ENCODE assay signal across 26 mouse cellular contexts in the genomic region with DNA sequence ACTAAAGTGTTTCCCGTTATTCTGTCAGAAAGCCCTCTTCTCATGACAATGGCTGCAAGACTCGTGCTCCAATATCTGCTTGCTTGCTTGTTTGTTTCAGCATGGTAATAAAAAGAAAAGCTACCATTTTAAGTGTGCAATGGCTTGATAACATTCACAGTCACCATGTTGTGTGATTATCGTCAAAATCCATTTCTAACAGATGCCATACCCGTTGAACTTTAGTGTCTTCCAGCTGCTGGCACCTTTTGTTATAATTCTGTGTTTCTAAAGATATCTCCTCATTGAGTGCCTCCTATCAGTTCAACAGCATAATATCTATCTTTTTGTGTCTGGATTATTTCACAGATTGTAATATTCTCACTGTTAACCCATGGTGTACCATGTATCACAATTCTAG. TPM values are rescaled to one million over a fixed set of nuclear protein-coding genes. Genes with fewer than 3 reads are reported as not detected.
DNase-seq lines count a peak whose midpoint lies in the region; ATAC-seq and TF ChIP-seq lines count a peak whose summit lies in the region.
"Had no signal": no experiment of that assay in that cellular context is flagged by ENCODE, and none has a peak within 500 bp of the region (broad histone marks: within the 10 kb centered on the region; RNA-seq: fewer than 3 reads in every experiment).

No protein-coding gene starts in this region.

- peaks cover 8 to 15% of the 10 kb centered on the region in 2 experiments for H3K4me1 ChIP-seq in liver, embryonic 14.5 days (replicated peaks; ENCODE audit: control insufficient read depth in 2 of 2, insufficient read depth in 2 of 2, low read length in 1 of 2)
- peaks cover 11% of the 10 kb centered on the region for H3K4me1 ChIP-seq in liver, embryonic 11.5 days (replicated peaks; ENCODE audit: control insufficient read depth, insufficient read depth, low read length)
- H3K4me1 ChIP-seq in MEL (ENCODE audit: control insufficient read depth in 1 of 2, insufficient read depth in 2 of 2, low read length in 2 of 2): peaks cover 18 to 20% of the 10 kb centered on the region in 2 experiments
- H3K4me1 ChIP-seq in neural tube, embryonic 15.5 days: no peaks in the 10 kb centered on the region
- H3K4me1 ChIP-seq: forebrain, embryonic 10.5 days; forebrain, embryonic 12.5 days had no signal

- TF ChIP-seq EP300 in liver, embryonic 14.5 days (IDR thresholded peaks at IDR 0.05; ENCODE audit: low read depth): peak; percentile 69
- peak; percentile 41 to 71; a peak in 3 of 4 replicates for TF ChIP-seq EP300 in MEL (IDR thresholded peaks at IDR 0.05; ENCODE audit: low read depth in 1 of 2, low read length in 2 of 2)

- H3K27ac ChIP-seq in liver, embryonic 14.5 days: no peak overlapping the region
- no peak overlapping the region for H3K27ac ChIP-seq in liver, embryonic 11.5 days (ENCODE audit: low read depth, low read length)
- no peak overlapping the region for H3K27ac ChIP-seq in MEL (ENCODE audit: control insufficient read depth, low read depth, low read length)
- H3K27ac ChIP-seq in neural tube, embryonic 15.5 days (replicated peaks): no peak overlapping the region
- H3K27ac ChIP-seq: embryonic facial prominence, embryonic 13.5 days; embryonic facial prominence, embryonic 15.5 days; forebrain, embryonic 10.5 days; forebrain, embryonic 12.5 days had no signal

- H3K79me2 ChIP-seq in MEL (ENCODE audit: control insufficient read depth, insufficient read depth, low read length, poor library complexity): no peaks in the 10 kb centered on the region

- H3K9ac ChIP-seq in liver, embryonic 14.5 days (replicated peaks): no peak overlapping the region
- no peak overlapping the region for H3K9ac ChIP-seq in liver, embryonic 11.5 days (ENCODE audit: low read depth, low read length)
- H3K9ac ChIP-seq in MEL (ENCODE audit: control insufficient read depth, low read depth, low read length, poor library complexity, severe bottlenecking): no peak overlapping the region
- H3K9ac ChIP-seq in neural tube, embryonic 15.5 days (replicated peaks): no peak overlapping the region
- H3K9ac ChIP-seq: embryonic facial prominence, embryonic 13.5 days; embryonic facial prominence, embryonic 15.5 days; forebrain, embryonic 12.5 days had no signal

- TF ChIP-seq POLR2A in MEL (IDR thresholded peaks at IDR 0.05; ENCODE audit: control insufficient read depth in 1 of 2, insufficient read depth in 1 of 2, low read depth in 1 of 2, low read length in 2 of 2, poor library complexity in 1 of 2): no peak

- intact Hi-C loops in heart, postnatal 25 days (cut with DNase I): no loop called here

- TF ChIP-seq RAD21 in MEL (IDR thresholded peaks at IDR 0.05; ENCODE audit: low read depth, low read length): no peak

- no peak overlapping the region for H3K4me3 ChIP-seq in liver, embryonic 14.5 days (ENCODE audit: insufficient read depth in 1 of 2, low read depth in 2 of 2, low read length in 2 of 2)
- no peak overlapping the region for H3K4me3 ChIP-seq in liver, embryonic 11.5 days (ENCODE audit: low read depth, low read length)
- H3K4me3 ChIP-seq in MEL (ENCODE audit: control insufficient read depth in 1 of 2, insufficient read depth in 1 of 2, low read depth in 2 of 2, low read length in 2 of 2): no peak overlapping the region
- H3K4me3 ChIP-seq in neural tube, embryonic 15.5 days (replicated peaks): no peak overlapping the region
- H3K4me3 ChIP-seq: embryonic facial prominence, embryonic 13.5 days; embryonic facial prominence, embryonic 15.5 days; erythroblast, embryonic 14.5 days; forebrain, embryonic 10.5 days; forebrain, embryonic 12.5 days had no signal

- DNase-seq in liver, embryonic 14.5 days (ENCODE audit: low read depth in 3 of 3, low spot score in 3 of 3): no peak
- no peak for DNase-seq in liver, embryonic 11.5 days (ENCODE audit: low spot score)
- no peak for DNase-seq in MEL (ENCODE audit: low read depth, low spot score)
- peak; percentile 12 for DNase-seq in c-Kit-positive CD71-positive TER-119-positive erythroid progenitor cells, embryonic 14.5 days (ENCODE audit: low spot score)
- DNase-seq in heart, postnatal 25 days (ENCODE audit: low spot score): no peak
- DNase-seq: adrenal gland, adult 2 months; adrenal gland, postnatal 10 days; adrenal gland, postnatal 25 days; B cell, adult 2 months; cerebellum, adult 11 months; cerebellum, adult 18-20 months; cerebellum, adult 8-10 months; cerebellum, postnatal 10 days; cerebellum, postnatal 25 days had no signal

- no peaks in the 10 kb centered on the region for H3K9me3 ChIP-seq in liver, embryonic 14.5 days (ENCODE audit: control insufficient read depth, low read length)
- H3K9me3 ChIP-seq in liver, embryonic 11.5 days (ENCODE audit: control insufficient read depth, low read length): no peaks in the 10 kb centered on the region
- H3K9me3 ChIP-seq in MEL (replicated peaks; ENCODE audit: insufficient read depth, low read length): no peaks in the 10 kb centered on the region
- H3K9me3 ChIP-seq in neural tube, embryonic 15.5 days (replicated peaks): no peaks in the 10 kb centered on the region
- H3K9me3 ChIP-seq: embryonic facial prominence, embryonic 13.5 days; embryonic facial prominence, embryonic 15.5 days; forebrain, embryonic 10.5 days; forebrain, embryonic 12.5 days had no signal

- TF ChIP-seq CTCF in liver, embryonic 14.5 days (IDR thresholded peaks at IDR 0.05; ENCODE audit: low read depth): no peak
- TF ChIP-seq CTCF in MEL (IDR thresholded peaks at IDR 0.05 in 2 of 3, conservative IDR thresholded peaks at IDR 0.05 in 1 of 3; ENCODE audit: control insufficient read depth in 1 of 3, insufficient read depth in 1 of 3, low read depth in 2 of 3, low read length in 3 of 3, poor library complexity in 1 of 3, severe bottlenecking in 1 of 3): no peak

- ATAC-seq in liver, embryonic 14.5 days (ENCODE audit: insufficient read depth): no peak
- ATAC-seq in liver, embryonic 11.5 days (replicated peaks; ENCODE audit: low FRiP score): no peak
- peak; percentile 74 for ATAC-seq in megakaryocyte-erythroid progenitor cell, adult 5-6 weeks (replicated peaks; ENCODE audit: low FRiP score, low TSS enrichment, poor library complexity, severe bottlenecking)
- no peak for ATAC-seq in neural tube, embryonic 15.5 days (ENCODE audit: low FRiP score)
- ATAC-seq: CD4-positive, CD25-positive, alpha-beta regulatory T cell, adult 4 months; forebrain, embryonic 14.5 days; forebrain, embryonic 16.5 days had no signal

- 31% methylated on average over 4 of the region's 4 CpGs for WGBS in liver, embryonic 14.5 days (ENCODE audit: insufficient replicate concordance)
- WGBS in liver, embryonic 11.5 days: 63% methylated on average over 4 of the region's 4 CpGs
- 72% methylated on average over 4 of the region's 4 CpGs for WGBS in neural tube, embryonic 15.5 days

- H3K4me2 ChIP-seq in liver, embryonic 14.5 days (ENCODE audit: low read depth): no peak overlapping the region
- H3K4me2 ChIP-seq in liver, embryonic 11.5 days: no peak overlapping the region
- no peak overlapping the region for H3K4me2 ChIP-seq in neural tube, embryonic 15.5 days
- H3K4me2 ChIP-seq: embryonic facial prominence, embryonic 13.5 days; embryonic facial prominence, embryonic 15.5 days; forebrain, embryonic 12.5 days had no signal

- no peaks in the 10 kb centered on the region for H3K27me3 ChIP-seq in liver, embryonic 14.5 days (ENCODE audit: control insufficient read depth, insufficient read depth, low read length)
- no peaks in the 10 kb centered on the region for H3K27me3 ChIP-seq in liver, embryonic 11.5 days (replicated peaks; ENCODE audit: control insufficient read depth, insufficient read depth, low read length)
- no peaks in the 10 kb centered on the region for H3K27me3 ChIP-seq in MEL (ENCODE audit: control insufficient read depth in 1 of 2, insufficient read depth in 2 of 2, low read length in 2 of 2)
- no peaks in the 10 kb centered on the region for H3K27me3 ChIP-seq in neural tube, embryonic 15.5 days (replicated peaks)
- H3K27me3 ChIP-seq: CH12.LX; embryonic facial prominence, embryonic 13.5 days; embryonic facial prominence, embryonic 15.5 days; forebrain, embryonic 12.5 days had no signal

- no peaks in the 10 kb centered on the region for H3K36me3 ChIP-seq in liver, embryonic 14.5 days (replicated peaks; ENCODE audit: control insufficient read depth, insufficient read depth, low read depth)
- H3K36me3 ChIP-seq in liver, embryonic 11.5 days (ENCODE audit: control insufficient read depth, insufficient read depth, low read length): no peaks in the 10 kb centered on the region
- peaks cover 0 to 32% of the 10 kb centered on the region in 2 experiments; a peak in 2 of 4 replicates for H3K36me3 ChIP-seq in MEL (ENCODE audit: control insufficient read depth in 1 of 2, insufficient read depth in 2 of 2, low read length in 2 of 2)
- H3K36me3 ChIP-seq in neural tube, embryonic 15.5 days: no peaks in the 10 kb centered on the region
- H3K36me3 ChIP-seq: embryonic facial prominence, embryonic 13.5 days; embryonic facial prominence, embryonic 15.5 days; forebrain, embryonic 10.5 days; forebrain, embryonic 12.5 days; G1E had no signal

TF ChIP-seq in MEL, 35 proteins besides CTCF, POLR2A, EP300 and RAD21:
- TF ChIP-seq TCF12 (IDR thresholded peaks at IDR 0.05; ENCODE audit: low read depth, low read length) (peak; percentile 72; the same call in 1 of the 2 replicates), RCOR1 (IDR thresholded peaks at IDR 0.05; ENCODE audit: low read depth, low read length) (peak; percentile 34; the same call in 1 of the 2 replicates), UBTF (IDR thresholded peaks at IDR 0.05; ENCODE audit: borderline replicate concordance, insufficient read depth, low read depth, low read length) (no peak)
TF ChIP-seq in MEL: peak in this region for 2.

RNA-seq across cellular contexts. Expression of a gene that starts 55.4 kb away (rescaled TPM):
- polyA plus RNA-seq in liver, embryonic 14.5 days (2012; rRNA removed): 8.6 and 13.9 TPM in 2 replicates
- polyA plus RNA-seq in liver, embryonic 14.5 days (2014; fragmentation: Nextera tagmentation; extraction: Ambion mirVana): 16.0 and 19.4 TPM in 2 replicates
- polyA plus RNA-seq in liver, embryonic 11.5 days (2014; fragmentation: Nextera tagmentation; extraction: Ambion mirVana): 18.1 and 20.2 TPM in 2 replicates
- total RNA-seq in MEL (2012; rRNA removed): 26.4 and 32.8 TPM in 2 replicates
- polyA plus RNA-seq in MEL (2012; ENCODE audit: insufficient read depth in 1 of 2, insufficient read length in 2 of 2, low read depth in 1 of 2, low replicate concordance in 2 of 2, missing spikeins in 1 of 2): 10 to 100 TPM; 30.2 to 78.6 TPM
- total RNA-seq in megakaryocyte-erythroid progenitor cell, adult 5-6 weeks (2014; fragmentation: Nextera tagmentation): 45.8 and 57.1 TPM in 2 replicates
- total RNA-seq in megakaryocyte-erythroid progenitor cell, adult 5-6 weeks (2017): 82.8 and 85.8 TPM in 2 replicates
- polyA plus RNA-seq in neural tube, embryonic 15.5 days (2015; fragmentation: Nextera tagmentation; extraction: Ambion mirVana): 10.9 and 11.9 TPM in 2 replicates
- total RNA-seq in heart, postnatal 25 days (2021): 10 to 100 TPM; 16.6 to 17.7 TPM
